Mouse (Mus musculus): ENCODE results near the gene Anxa6.

DNA sequence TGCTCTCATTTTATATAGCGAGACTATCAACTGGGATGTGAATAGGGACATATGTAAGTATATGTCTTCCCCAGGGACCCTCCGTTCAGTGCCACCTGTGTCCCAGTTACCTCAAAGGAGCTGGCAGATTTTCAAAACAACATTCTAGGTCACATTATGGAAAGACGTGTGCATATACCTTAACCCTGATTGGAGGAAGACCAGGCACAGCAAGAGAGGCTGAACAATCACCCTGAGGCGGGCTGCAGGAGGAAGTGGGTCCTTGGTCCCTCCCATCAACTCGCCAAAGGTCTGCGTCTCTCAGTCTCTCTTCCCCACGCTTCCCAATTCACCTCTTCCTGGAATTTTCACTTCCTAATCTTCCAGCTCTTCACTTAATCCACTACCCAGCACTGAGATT is 76.3 kb downstream of the Anxa6 start:
- TF ChIP-seq POLR2A (IDR thresholded peaks at IDR 0.05; ENCODE audit: insufficient read length, low read depth), result no peak
- TF ChIP-seq MAX (IDR thresholded peaks at IDR 0.05; ENCODE audit: low read depth), result no peak
- TF ChIP-seq E2F4 (IDR thresholded peaks at IDR 0.05; ENCODE audit: insufficient read depth), result no peak

Data from myocyte (in vitro differentiated cells).